Mouse (Mus musculus) spleen, adult 12 weeks (tissue): Measurements from ENCODE around the gene BC029722.
"Not testable (repeated sequence)": the region's sequence is repeated elsewhere in the genome, so short reads cannot be mapped to it uniquely, and the experiment has no call there.

Source experiments
- DNase-seq: peaks from one replicate; pipeline ENCODE4 v3.0.0; 2022; ENCODE audit warnings: low spot score

BC029722 gene

GRCm38 (mm10) chr2:155819392-155819448 is at the start of gene BC029722:
BC029722 (minus strand) TSS chr2:155819426.
- no peak for DNase-seq

DNA sequence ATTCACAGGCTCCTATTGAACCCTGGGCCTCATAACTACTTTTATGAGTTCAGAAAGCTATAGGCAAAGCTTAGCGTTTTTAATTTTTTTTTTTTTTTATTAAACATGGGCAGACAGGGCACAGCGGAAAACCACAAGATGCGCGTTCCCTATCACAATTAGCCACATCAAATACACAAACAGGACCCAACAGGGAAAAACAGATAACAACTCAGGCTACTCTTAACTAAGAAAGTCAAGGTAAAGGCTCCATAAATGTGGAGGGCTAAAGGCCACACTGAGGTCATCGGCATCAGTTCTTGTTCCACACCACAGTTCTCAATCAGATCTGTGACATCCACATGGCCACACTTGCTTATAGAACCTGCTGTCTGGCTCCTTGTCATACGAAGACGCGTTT is 49.1 kb upstream of the BC029722 start:
- DNase-seq: no peak

DNA sequence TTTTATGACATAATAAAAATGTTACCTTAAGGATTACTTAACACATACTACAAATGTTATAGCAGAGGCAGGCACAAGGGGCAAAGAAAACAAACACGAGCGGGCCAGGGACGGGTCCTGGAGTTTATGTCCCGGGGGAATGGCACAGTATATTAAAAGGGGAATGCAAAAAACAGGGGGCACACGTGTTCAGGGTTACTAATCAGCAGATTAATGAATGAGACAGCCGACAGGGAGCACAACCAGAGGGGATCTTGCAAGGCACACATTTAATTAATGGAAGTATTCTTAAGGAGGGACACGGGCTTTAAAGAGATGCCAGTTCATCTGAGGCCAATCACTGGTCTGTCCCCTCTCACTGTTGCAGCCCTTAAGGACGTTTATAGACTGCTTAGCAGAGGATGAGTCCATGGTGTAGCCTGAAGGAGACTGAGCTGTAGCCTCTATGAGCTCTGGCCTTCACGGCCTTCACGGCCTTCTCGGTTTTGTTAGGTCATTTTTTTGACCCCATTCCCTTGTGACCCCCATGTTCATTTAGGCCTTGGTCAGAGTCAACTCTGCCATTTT is 44.2 kb upstream of the BC029722 start:
- DNase-seq: no peak

- DNase-seq: no peak
These were observed 43.5 kb upstream of the BC029722 start for GRCm38 (mm10) chr2:155862573-155863300.

- DNase-seq: no peak
These were observed 42.4 kb upstream of the BC029722 start for GRCm38 (mm10) chr2:155861581-155861980.

- DNase-seq: no peak
These were observed 40.9 kb upstream of the BC029722 start for GRCm38 (mm10) chr2:155860102-155860501.

DNA sequence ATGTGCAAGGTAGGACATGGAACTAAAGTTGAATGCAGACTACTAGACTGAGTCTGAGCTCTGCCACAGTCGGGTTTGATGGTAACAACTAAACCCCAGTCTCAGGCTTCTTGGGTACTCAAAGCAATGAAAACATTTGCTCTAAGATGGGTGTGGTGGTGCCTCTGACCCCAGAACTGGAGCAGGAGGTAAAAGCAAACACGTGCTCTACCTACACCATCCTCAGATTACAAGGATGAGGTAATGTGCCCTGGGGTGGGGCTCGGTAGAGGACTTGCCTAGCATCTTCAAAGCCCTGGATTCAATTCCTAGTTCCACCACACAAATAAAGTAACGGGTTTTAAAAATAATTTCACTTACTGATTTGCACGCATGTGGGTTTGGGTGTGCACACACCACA is 33.3 kb upstream of the BC029722 start:
- no peak for DNase-seq

- no peak for DNase-seq
These were observed 30.9 kb upstream of the BC029722 start for GRCm38 (mm10) chr2:155850120-155850519.

- DNase-seq: no peak
These were observed 30.2 kb upstream of the BC029722 start for GRCm38 (mm10) chr2:155849464-155849863.

DNA sequence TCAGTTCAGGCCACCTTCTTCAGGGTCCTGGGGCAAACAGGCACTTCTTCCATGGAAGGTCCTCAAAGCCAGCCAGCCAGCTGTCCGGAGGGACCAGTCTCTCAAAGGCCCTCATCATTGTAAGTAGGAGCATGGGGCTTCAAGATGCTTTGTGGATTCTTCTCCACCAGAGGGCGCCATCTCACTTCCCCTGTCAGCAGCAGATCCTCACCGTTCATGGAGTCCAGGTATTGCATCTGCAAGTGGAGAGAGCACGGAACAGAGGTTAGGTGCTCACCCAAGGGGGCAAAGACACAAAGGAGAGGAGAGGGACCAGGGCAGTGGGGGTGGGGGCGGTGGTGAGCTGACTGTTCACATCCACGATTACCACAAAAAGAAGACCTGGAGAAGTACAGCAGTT is 29.1 kb upstream of the BC029722 start:
- DNase-seq: peak; percentile 59

GRCm38 (mm10) chr2:155846930-155847329 is 27.7 kb upstream of the BC029722 start:
- no peak for DNase-seq

DNA sequence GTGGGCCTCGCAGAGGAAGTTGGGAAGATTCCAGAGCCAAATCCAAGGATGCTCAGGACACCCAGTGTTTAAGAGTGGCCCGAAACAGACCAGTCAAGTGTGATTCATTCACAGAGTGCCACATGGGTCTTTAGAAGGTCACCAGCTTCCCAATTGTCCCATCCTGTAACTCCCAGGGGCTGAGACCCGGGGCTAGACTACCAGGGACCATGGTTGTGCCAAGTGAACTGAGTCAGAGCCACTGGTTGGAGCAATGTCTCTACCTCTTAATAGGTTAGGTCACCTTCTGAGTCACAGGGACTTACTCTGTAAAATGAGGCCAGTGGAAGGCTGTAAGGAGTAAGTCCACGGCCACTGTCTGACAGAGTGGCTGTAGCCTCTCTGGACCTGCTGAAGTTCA is 19.7 kb upstream of the BC029722 start:
- DNase-seq: no peak

DNA sequence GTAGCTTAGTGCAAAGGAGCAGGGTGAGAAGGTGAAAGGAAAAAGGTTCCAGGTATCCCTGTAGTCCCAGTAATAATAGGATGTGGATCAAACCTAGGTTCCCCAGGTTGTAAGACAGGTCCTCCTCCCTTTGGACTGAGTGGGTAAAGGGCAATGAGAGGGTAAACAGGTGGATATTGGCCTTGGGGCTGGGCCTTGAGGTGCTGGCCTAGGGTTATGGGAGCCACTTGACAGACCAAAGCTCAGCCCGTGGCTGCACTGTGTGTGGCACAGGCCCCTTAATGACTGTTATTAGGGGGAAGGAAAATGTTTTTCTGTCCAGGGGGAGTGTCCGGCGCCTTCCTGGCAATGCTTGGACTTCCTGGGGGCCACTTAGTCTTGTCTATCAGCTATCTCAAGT is 18.7 kb upstream of the BC029722 start:
- no peak for DNase-seq

DNA sequence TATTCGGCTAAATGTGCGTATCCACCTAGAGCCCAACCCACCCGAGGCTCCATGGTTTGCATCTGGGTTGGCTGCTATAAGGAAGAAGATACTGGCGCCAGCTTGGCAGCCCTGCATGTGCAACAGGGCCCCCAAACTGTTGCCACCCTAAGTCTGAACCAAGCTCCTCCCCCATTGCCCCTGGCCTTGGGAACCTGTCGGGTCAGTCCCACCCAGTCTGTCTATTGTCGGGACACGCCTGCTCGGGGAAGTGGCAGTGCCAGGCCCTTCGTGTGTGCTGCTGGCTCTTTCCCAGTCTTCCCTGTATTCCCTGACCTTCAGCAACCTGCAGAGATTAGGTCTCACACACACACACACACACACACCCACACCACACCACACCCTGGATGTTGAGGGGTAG is 15.5 kb upstream of the BC029722 start, which contains the start of gene Fam83c:
TSS of gene Fam83c (minus strand) at position 123 of the 400 bp plus-strand sequence.
- no peak for DNase-seq

DNA sequence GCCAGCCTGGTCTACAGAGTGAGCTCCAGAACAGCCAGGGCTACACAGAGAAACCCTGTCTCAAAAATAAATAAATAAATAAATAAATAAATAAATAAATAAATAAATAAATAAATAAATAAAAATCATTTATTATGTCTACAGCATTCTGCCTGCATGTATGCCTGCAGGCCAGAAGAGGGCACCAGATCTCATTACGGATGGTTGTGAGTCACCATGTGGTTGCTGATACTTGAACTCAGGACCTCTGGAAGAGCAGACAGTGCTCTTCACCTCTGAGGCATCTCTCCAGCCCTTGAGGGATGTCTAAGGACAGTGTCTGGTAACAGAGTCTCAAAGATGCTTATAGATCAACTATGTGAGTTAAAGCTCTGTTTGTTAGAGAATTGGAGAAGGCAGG is 12.9 kb upstream of the BC029722 start:
- DNase-seq: not testable (repeated sequence)

DNA sequence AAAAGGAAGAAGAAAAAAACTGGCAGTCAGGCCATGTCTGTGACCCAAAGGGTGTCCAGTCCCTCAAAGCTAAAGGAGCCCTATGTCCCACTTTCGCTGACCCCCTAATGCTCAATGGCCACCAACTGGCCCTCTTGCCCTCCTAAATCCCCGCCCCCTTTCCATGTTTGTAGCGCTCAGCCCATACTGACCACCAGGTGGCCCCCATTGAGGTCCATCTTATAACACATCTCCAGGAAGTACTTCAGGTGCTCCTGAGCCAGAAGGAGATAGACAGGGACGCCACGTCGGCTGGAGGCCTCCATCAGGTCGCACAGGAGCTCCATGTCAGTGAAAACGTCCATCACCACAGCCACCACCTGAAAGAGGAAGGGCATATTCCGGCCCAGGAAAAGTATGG is 12.1 kb upstream of the BC029722 start:
- no peak for DNase-seq

DNA sequence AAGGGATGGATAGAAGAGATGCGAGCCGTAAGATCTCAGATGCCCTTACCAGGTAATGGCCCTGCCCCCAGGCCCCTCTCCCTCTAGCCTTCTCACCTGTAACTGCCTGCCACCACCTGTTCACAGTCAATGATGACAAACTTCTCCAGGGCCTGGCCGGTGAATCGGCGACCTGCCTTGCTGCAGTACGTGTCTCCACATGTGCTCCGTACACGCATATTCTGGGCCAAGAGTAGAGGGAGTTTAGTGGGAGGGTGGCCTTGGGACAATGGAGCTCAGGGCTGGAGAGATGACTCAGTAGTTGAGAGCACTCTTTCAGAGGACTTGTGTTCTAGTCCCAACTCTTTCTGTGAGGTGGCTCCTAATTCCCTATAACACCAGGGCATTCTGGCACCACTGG is 11.6 kb upstream of the BC029722 start:
- no peak for DNase-seq

DNA sequence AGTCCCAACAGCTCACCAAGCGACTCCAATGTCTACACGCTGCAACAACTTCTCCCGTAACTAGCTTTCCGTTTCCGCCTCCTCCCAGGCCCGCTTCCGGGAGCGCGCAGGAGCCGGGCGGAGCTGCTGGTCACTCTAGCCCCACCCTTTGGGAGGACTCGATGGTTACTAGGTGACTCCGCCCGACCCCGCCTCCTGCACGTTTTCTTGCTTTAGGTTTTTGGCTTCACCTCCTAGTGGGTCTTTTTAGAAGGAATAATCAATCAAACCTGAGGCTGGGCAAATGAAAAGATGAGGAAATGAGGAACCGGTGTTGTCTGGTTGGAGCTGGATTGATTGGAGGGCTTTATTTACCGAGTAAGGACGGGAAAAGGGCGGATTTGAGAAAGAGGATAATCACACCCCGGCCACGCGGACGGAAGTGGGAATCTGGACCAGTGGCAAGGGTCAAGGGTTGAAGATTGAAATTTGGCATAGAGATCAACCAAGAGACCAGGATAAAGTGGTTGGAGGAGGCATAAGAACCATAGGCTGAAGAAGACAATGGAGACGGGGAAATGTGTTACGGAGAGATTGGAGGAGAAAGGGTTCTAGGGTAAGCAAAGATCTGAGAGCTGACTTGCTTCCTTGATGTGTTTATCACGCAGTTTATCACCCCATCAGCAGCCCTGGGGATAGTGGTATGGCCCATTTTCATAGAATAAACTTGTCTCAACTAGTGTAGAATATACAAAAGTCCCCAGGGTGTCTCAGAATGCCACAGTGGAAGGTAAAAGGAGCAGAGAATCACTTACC is 7.6 kb upstream of the BC029722 start, which contains the start of gene Eif6:
TSS of gene Eif6 (minus strand) at position 296 of the 795 bp plus-strand sequence.
- peak; percentile 62 for DNase-seq

- peak; percentile 26 for DNase-seq
These were observed 6.8 kb upstream of the BC029722 start for GRCm38 (mm10) chr2:155825904-155826629.

GRCm38 (mm10) chr2:155823722-155824121 is 4.5 kb upstream of the BC029722 start:
- no peak for DNase-seq

DNA sequence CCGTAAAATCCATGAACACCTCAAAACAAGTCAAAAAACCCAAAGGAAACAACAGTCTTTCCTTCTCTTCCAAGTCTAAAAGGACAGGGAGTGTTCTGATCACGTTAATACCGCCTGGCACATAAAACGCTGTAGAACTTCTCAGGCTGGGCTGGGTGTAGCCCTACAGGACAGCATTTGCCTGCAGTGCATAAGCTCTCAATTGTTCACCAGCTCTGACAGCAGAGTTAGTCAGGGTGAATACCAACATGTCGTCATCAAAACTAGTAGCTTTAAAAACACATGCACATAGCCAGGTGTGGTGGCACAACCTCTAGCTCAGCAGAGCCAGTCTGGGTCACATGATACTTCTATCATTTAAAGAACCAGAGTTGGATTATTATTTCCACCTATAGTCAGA is 1.6 kb upstream of the BC029722 start:
- DNase-seq: no peak

DNA sequence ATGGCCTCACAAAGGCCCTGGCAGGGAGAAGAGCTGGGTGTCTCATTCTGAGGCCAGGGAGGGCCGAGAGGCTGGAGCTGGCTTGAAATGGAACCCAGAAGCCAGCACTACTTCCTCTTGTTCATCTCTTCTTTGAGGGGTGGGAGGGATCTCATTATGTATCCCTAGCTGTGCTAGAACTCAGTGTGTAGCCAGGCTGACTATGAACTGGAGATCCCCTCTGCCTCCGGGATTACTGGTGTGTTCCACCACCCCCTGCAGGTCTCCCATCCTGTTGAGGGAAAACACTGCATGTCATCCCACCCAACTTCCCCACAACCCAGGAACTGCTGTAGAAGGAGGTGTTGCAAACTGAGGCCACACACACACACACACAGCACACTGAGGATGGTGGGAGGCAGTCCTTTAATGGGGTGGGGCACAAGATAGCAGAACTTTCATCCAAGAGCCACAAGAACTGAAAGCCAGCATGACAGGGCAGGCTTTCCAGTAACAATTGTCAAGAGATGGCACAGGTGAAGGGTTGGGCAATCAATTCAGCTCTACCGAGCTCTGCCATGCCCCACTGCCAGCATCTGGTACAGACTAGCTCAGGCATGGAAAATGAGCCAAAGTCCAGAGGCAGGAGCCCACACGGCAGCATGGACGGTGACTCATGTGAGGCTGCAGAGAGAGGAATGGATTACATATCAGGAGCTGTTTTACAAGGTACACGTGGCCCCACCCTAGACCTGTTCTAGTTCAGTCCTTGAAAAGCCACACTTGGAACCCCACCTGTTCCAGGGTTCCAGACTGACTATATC is 424 bp upstream of the BC029722 start:
- no peak for DNase-seq
